ENCODE assay signal across 20 mouse cellular contexts in genomic region chr15:84278091-84278490, GRCm38 (mm10). TPM values are rescaled to one million over a fixed set of nuclear protein-coding genes. Genes with fewer than 3 reads are reported as not detected.
A peak's percentile ranks its signal among the peaks of the same experiment; 100 is the strongest.
DNase-seq lines count a peak whose midpoint lies in the region; ATAC-seq and TF ChIP-seq lines count a peak whose summit lies in the region.
"Had no signal": no experiment of that assay in that cellular context is flagged by ENCODE, and none has a peak within 500 bp of the region (broad histone marks: within the 10 kb centered on the region; RNA-seq: fewer than 3 reads in every experiment).

No protein-coding gene starts in this region.

- DNase-seq in kidney, adult 11 months: peak; percentile 77
- DNase-seq in kidney, adult 8-10 months: peak; percentile 68 to 75
- DNase-seq in kidney, postnatal 0 days (ENCODE audit: low spot score): no peak
- peak; percentile 71 to 81 for DNase-seq in kidney, postnatal 36 days
- DNase-seq in gastrocnemius, adult 2 months: no peak
- no peak for DNase-seq in natural killer cell, adult 2 months (ENCODE audit: low spot score in 2 of 2)
- DNase-seq: adrenal gland, postnatal 14 days; cerebellum, adult 18-20 months; cerebellum, postnatal 10 days; gastrocnemius, postnatal 36 days; heart, adult 2 months had no signal

- no peak for TF ChIP-seq CTCF in kidney, postnatal 0 days (IDR thresholded peaks at IDR 0.05; ENCODE audit: low read depth)
- no peak for TF ChIP-seq CTCF in gastrocnemius, adult 2 months (IDR thresholded peaks at IDR 0.05)

- ATAC-seq in kidney, embryonic 14.5 days (ENCODE audit: low FRiP score, low TSS enrichment): no peak; the same call in 1 of the 2 replicates
- ATAC-seq in kidney, postnatal 0 days (replicated peaks; ENCODE audit: low FRiP score, low read depth): peak; percentile 65
- ATAC-seq: activated CD4-positive, CD25-positive, alpha-beta regulatory T cell, adult 4 months; forebrain, embryonic 14.5 days; Patski had no signal

- H3K36me3 ChIP-seq in kidney, embryonic 14.5 days (ENCODE audit: control insufficient read depth, insufficient read depth, low read length): no peaks in the 10 kb centered on the region
- no peaks in the 10 kb centered on the region for H3K36me3 ChIP-seq in kidney, postnatal 0 days (ENCODE audit: insufficient read depth, low read length)

- intact Hi-C loops in gastrocnemius, adult 2 months (cut with DNase I): no loop called here

- WGBS in kidney, embryonic 14.5 days: 48% methylated on average over 7 of the region's 7 CpGs
- WGBS in kidney, postnatal 0 days: 42% methylated on average over 7 of the region's 7 CpGs

- no peak overlapping the region for H3K4me3 ChIP-seq in kidney, embryonic 14.5 days (ENCODE audit: low read length)
- H3K4me3 ChIP-seq in kidney, postnatal 0 days (replicated peaks; ENCODE audit: low read depth, low read length): no peak overlapping the region
- H3K4me3 ChIP-seq in gastrocnemius, adult 2 months: no peak overlapping the region
- H3K4me3 ChIP-seq: embryonic facial prominence, embryonic 15.5 days; erythroblast, embryonic 14.5 days; forebrain, embryonic 10.5 days; heart, adult 2 months; heart, embryonic 12.5 days; hindbrain, embryonic 10.5 days had no signal

- no peak overlapping the region for H3K27ac ChIP-seq in kidney, embryonic 14.5 days (ENCODE audit: low read depth, low read length)
- no peak overlapping the region for H3K27ac ChIP-seq in kidney, postnatal 0 days
- H3K27ac ChIP-seq in gastrocnemius, adult 2 months: no peak overlapping the region
- H3K27ac ChIP-seq: embryonic facial prominence, embryonic 15.5 days; forebrain, embryonic 10.5 days; heart, adult 2 months had no signal

- no peaks in the 10 kb centered on the region for H3K27me3 ChIP-seq in kidney, embryonic 14.5 days (ENCODE audit: control insufficient read depth, insufficient read depth, low read length)
- H3K27me3 ChIP-seq in kidney, postnatal 0 days (ENCODE audit: insufficient read depth, low read length): no peaks in the 10 kb centered on the region
- H3K27me3 ChIP-seq: embryonic facial prominence, embryonic 15.5 days; heart, embryonic 12.5 days; Patski had no signal

- no peaks in the 10 kb centered on the region for H3K4me1 ChIP-seq in kidney, embryonic 14.5 days (ENCODE audit: control insufficient read depth, insufficient read depth, low read length)
- no peaks in the 10 kb centered on the region for H3K4me1 ChIP-seq in kidney, postnatal 0 days (replicated peaks; ENCODE audit: insufficient read depth, low read length)
- H3K4me1 ChIP-seq: embryonic facial prominence, embryonic 15.5 days; forebrain, embryonic 10.5 days; heart, embryonic 12.5 days had no signal

- H3K4me2 ChIP-seq in kidney, embryonic 14.5 days (replicated peaks; ENCODE audit: low read depth, low read length): no peak overlapping the region
- H3K4me2 ChIP-seq in kidney, postnatal 0 days (ENCODE audit: low read length): no peak overlapping the region
- H3K4me2 ChIP-seq: embryonic facial prominence, embryonic 15.5 days; heart, embryonic 12.5 days had no signal

- H3K9ac ChIP-seq in kidney, embryonic 14.5 days (ENCODE audit: low read depth, low read length): no peak overlapping the region
- H3K9ac ChIP-seq in kidney, postnatal 0 days (ENCODE audit: low read depth, low read length): no peak overlapping the region
- H3K9ac ChIP-seq: embryonic facial prominence, embryonic 15.5 days; heart, embryonic 12.5 days had no signal

- H3K9me3 ChIP-seq in kidney, embryonic 14.5 days (ENCODE audit: control insufficient read depth, low read length): no peaks in the 10 kb centered on the region
- H3K9me3 ChIP-seq in kidney, postnatal 0 days (replicated peaks; ENCODE audit: low read length): no peaks in the 10 kb centered on the region
- H3K9me3 ChIP-seq: embryonic facial prominence, embryonic 15.5 days had no signal

RNA-seq across cellular contexts. Expression of gene Parvg, which starts 45.7 kb away (rescaled TPM):
- polyA plus RNA-seq in kidney, embryonic 14.5 days (2014; fragmentation: Nextera tagmentation; extraction: Ambion mirVana): 0.70 and 0.94 TPM in 2 replicates
- 1.4 TPM in 2 replicates for polyA plus RNA-seq in kidney, postnatal 0 days (2015; fragmentation: Nextera tagmentation; extraction: Ambion mirVana)
- under 1 TPM; 0.53 to 0.54 TPM for total RNA-seq in gastrocnemius, adult 2 months (2021)
- polyA plus RNA-seq: Patski had no signal

RNA-seq across cellular contexts. Expression of gene Parvb, which starts 46.2 kb away (rescaled TPM):
- 3.9 TPM in 2 replicates for polyA plus RNA-seq in kidney, embryonic 14.5 days (2014; fragmentation: Nextera tagmentation; extraction: Ambion mirVana)
- 2.8 and 3.3 TPM in 2 replicates for polyA plus RNA-seq in kidney, postnatal 0 days (2015; fragmentation: Nextera tagmentation; extraction: Ambion mirVana)
- 10 to 100 TPM; 48.4 to 63.3 TPM for total RNA-seq in gastrocnemius, adult 2 months (2021)

Comparison
In these comparisons a context has a peak if more than half of its experiments do, and no peak if none do; other contexts are left out.
1. DNase-seq: peak in kidney, adult 11 months (single experiment), kidney, adult 8-10 months (2 of 2) and kidney, postnatal 36 days (2 of 2); none in kidney, postnatal 0 days (single experiment), gastrocnemius, adult 2 months (single experiment) and natural killer cell, adult 2 months (0 of 2).